Mouse (Mus musculus) heart, adult 2 months (tissue): ENCODE measurements around the gene Rgs7.

Experiments
- CTCF ChIP-seq: fragments of 200-600 bp; IDR thresholded peaks from 2 replicates; pipeline ENCODE4 v1.8.1; 2022; ENCODE audit warnings: antibody characterized with exemption, mild to moderate bottlenecking, moderate library complexity
- EP300 ChIP-seq: fragments of 200-500 bp; IDR thresholded peaks from 2 replicates; pipeline ENCODE4 v1.6.1; 2011; ENCODE audit warnings: low read depth, low read length, control low read depth; ENCODE audit not compliant: insufficient read depth
- POLR2A ChIP-seq: fragments of 200-500 bp; IDR thresholded peaks from 2 replicates; pipeline ENCODE4 v1.6.1; 2011; ENCODE audit warnings: mild to moderate bottlenecking, low read depth, low read length, control low read depth; ENCODE audit not compliant: insufficient read depth

GRCm38 (mm10) chr1:175433128-175433527 is 59.2 kb downstream of the Rgs7 start:
- no peak for TF ChIP-seq POLR2A
- TF ChIP-seq CTCF = no peak
- TF ChIP-seq EP300 = no peak
